Mouse (Mus musculus) intestine, embryonic 14.5 days (tissue): ENCODE measurements around the gene B230104I21Rik. TPM values are rescaled to one million over a fixed set of nuclear protein-coding genes. Genes with fewer than 3 reads are reported as not detected.
A peak's percentile ranks its signal among the peaks of the same experiment; 100 is the strongest.

ENCODE experiments used
- ATAC-seq: fragments of 200-750 bp; cut with Nextera tagmentation; replicated peaks from 2 replicates; pipeline ENCODE4 v1.8.0; 2017; ENCODE audit warnings: low read depth, moderate number of reproducible peaks, moderate TSS enrichment, moderate library complexity; ENCODE audit not compliant: low FRiP score, low TSS enrichment
- DNase-seq: peaks from one replicate; pipeline ENCODE4 v3.0.0-alpha.2; 2018; ENCODE audit warnings: low spot score
- H3K27ac ChIP-seq: fragments of 300-500 bp; sonication (generic); 2 replicates; pipeline ENCODE4 v1.5.1; 2014; ENCODE audit warnings: low read depth, mild to moderate bottlenecking, control low read depth
- H3K27me3 ChIP-seq: fragments of 300-500 bp; sonication (generic); replicated peaks from 2 replicates; pipeline ENCODE4 v1.6.1; 2014; ENCODE audit warnings: low read length, control low read depth; ENCODE audit not compliant: control insufficient read depth, insufficient read depth
- H3K36me3 ChIP-seq: fragments of 300-500 bp; sonication (generic); 2 replicates; pipeline ENCODE4 v1.6.1; 2014; ENCODE audit warnings: low read length, control low read depth; ENCODE audit not compliant: control insufficient read depth, insufficient read depth
- H3K4me1 ChIP-seq: fragments of 300-500 bp; sonication (generic); replicated peaks from 2 replicates; pipeline ENCODE4 v1.6.1; 2014; ENCODE audit warnings: low read length, control low read depth, mixed read lengths; ENCODE audit not compliant: control insufficient read depth, insufficient read depth
- H3K4me2 ChIP-seq: fragments of 300-500 bp; sonication (generic); 2 replicates; pipeline ENCODE4 v1.6.1; 2014; ENCODE audit warnings: low read length
- H3K4me3 ChIP-seq: fragments of 300-500 bp; sonication (generic); 2 replicates; pipeline ENCODE4 v1.5.1; 2014; ENCODE audit warnings: low read depth, low read length, control low read depth, mixed read lengths
- H3K9ac ChIP-seq: fragments of 300-500 bp; sonication (generic); 2 replicates; pipeline ENCODE4 v1.6.1; 2014; ENCODE audit warnings: mild to moderate bottlenecking, low read length
- H3K9me3 ChIP-seq: fragments of 300-500 bp; sonication (generic); 2 replicates; pipeline ENCODE4 v1.6.1; 2016; ENCODE audit warnings: low read length, control low read depth; ENCODE audit not compliant: control insufficient read depth
- WGBS: fragments of 180-500 bp; shearing (Covaris S2); extraction: QIAGEN DNeasy Blood & Tissue Kit; methylation state at CpG from one replicate; pipeline ENCODE4 v1.1.7; 2014; 5-methylcytosine and 5-hydroxymethylcytosine counted together
- polyA plus RNA-seq: library from polyadenylated mRNA; unstranded; fragments of >200 nt; fragmentation: Nextera tagmentation; extraction: Ambion mirVana; gene quantifications from 2 replicates; pipeline ENCODE4 v1.2.1, GENCODE M21; 2014

The B230104I21Rik gene
- polyA plus RNA-seq, 1 experiment from 2014 or later = 0.22 TPM

DNA sequence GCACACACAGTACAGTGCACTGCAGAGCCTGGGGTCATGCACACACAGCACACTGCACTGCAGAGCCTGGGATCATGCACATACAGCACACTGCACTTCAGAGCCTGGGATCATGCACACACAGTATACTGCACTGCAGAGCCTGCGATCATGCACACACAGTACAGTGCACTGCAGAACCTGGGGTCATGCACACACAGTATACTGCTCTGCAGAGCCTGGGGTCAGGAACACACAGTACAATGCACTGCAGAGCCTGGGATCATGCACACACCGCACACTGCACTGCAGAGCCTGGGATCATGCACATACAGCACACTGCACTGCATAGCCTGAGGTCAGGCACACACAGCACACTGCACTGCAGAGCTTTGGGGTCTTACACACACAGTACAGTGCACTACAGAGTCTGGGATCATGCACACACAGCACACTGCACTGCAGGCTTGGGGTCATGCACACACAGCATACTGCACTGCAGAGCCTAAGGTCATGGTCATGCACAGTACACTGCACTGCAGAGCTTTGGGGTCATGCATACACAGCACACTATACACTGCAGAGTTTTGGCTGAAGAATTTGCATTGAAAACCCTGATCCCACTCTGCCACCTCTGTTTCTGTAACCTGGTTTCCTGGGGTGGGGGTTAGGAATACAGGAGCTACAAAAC is 23.6 kb upstream of the B230104I21Rik start:
- ATAC-seq (no peak), DNase-seq (no peak)
- WGBS = 84% methylated on average over 2 of the region's 2 CpGs
- Histone ChIP-seq H3K9me3 (no peaks in the 10 kb centered on the region), H3K4me2 (no peak overlapping the region), H3K27me3 (no peaks in the 10 kb centered on the region), H3K4me3 (no peak overlapping the region), H3K9ac (no peak overlapping the region), H3K36me3 (no peaks in the 10 kb centered on the region), H3K4me1 (no peaks in the 10 kb centered on the region), H3K27ac (no peak overlapping the region)

DNA sequence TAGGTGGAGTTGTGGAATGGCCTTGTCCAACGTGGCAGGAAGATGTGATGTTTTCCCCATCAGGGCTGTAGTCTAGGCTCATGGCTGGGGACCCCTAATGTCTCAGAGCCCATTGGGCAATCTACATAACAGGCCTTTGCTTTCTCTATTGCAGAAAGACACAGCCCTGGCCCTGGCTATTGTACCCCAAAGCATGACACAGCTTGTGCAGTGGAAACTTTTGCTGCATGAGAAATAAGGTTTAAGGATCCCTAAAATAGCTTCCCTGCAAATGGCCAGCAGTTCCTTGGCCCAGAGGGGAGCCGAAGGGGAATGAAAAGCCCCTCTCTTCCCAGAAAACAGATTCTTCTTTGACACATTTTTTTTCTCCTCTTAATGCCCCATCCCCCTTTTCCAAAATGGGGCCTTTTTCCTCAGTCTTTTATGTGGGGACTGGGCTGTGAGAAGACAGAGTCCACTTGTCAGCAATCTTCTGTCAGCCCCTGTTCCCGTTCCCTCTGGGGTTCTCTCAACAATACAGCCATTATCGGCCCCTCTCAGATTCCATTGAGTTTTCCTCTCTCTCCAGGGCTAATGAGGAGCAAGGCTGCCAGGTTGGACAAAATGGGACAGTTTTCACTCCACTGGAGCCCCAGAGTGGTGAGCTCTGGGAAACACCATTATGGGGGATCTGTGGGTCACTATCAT is 22.8 kb upstream of the B230104I21Rik start:
- 65% methylated on average over 4 of the region's 4 CpGs for WGBS
- H3K4me1 ChIP-seq = no peaks in the 10 kb centered on the region
- DNase-seq = no peak
- H3K27ac ChIP-seq = no peak overlapping the region
- no peaks in the 10 kb centered on the region for H3K9me3 ChIP-seq
- no peak overlapping the region for H3K9ac ChIP-seq
- no peak overlapping the region for H3K4me2 ChIP-seq
- H3K36me3 ChIP-seq = no peaks in the 10 kb centered on the region
- ATAC-seq = no peak
- no peak overlapping the region for H3K4me3 ChIP-seq
- H3K27me3 ChIP-seq = no peaks in the 10 kb centered on the region

GRCm38 (mm10) chr4:154313622-154313967 is 22.3 kb upstream of the B230104I21Rik start:
- DNase-seq (no peak), ATAC-seq (no peak)
- Histone ChIP-seq H3K9ac (no peak overlapping the region), H3K36me3 (no peaks in the 10 kb centered on the region), H3K4me1 (no peaks in the 10 kb centered on the region), H3K27ac (no peak overlapping the region), H3K4me3 (no peak overlapping the region), H3K27me3 (no peaks in the 10 kb centered on the region), H3K9me3 (no peaks in the 10 kb centered on the region), H3K4me2 (no peak overlapping the region)
- 83% methylated on average over 11 of the region's 11 CpGs for WGBS

DNA sequence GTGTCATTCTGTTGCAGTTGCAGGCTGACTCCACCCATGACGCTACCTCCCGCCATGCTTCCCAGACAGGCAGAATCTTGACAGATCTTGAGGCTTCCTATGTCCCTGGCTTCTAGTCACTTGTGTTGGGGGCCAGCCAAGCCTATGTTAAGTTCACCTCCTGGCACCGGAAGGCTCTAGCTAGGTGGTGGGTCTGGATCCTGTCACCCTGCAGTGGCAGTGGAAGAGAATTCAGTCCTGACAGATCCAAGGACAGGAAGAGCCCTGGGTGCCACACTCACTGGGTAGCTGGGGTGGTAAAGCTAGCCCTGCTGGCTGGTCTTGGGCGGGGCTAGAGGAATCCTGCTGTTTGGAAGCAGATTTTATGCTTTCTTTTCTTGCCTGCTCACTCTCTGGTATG is 10.5 kb upstream of the B230104I21Rik start:
- no peaks in the 10 kb centered on the region for H3K4me1 ChIP-seq
- WGBS = 59% methylated on average over 4 of the region's 4 CpGs
- DNase-seq (no peak), ATAC-seq (no peak)
- 0 out of 2 replicates have a peak, but pooled peaks cover 1% of the 10 kb centered on the region for H3K36me3 ChIP-seq
- no peak overlapping the region for H3K9ac ChIP-seq
- no peak overlapping the region for H3K4me3 ChIP-seq
- H3K27ac ChIP-seq = no peak overlapping the region
- 0 out of 2 replicates have a peak, but pooled peaks cover 2% of the 10 kb centered on the region for H3K27me3 ChIP-seq
- no peak overlapping the region for H3K4me2 ChIP-seq
- H3K9me3 ChIP-seq = no peaks in the 10 kb centered on the region

DNA sequence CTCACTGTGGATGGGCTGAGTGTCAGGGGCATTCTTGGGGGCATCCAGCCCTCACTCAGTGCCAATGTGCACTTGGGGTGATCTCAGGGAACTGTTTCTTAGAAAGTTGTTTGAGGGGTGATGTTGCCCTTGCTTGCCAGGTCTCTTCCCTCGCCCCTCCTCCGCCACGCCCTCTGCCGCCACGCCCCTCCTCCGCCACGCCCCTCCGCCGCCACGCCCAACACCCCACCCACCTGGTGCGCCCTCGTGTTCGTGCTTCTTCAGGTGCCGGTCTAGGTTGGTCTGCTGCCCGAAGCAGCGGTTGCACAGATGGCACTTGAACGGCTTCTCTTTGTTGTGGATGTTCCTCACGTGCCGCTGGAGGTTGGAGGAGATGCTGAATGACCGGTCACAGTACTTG is 7.5 kb upstream of the B230104I21Rik start:
- no peak for DNase-seq
- H3K9me3 ChIP-seq = no peaks in the 10 kb centered on the region
- H3K27me3 ChIP-seq = 0 out of 2 replicates have a peak, but pooled peaks cover 5% of the 10 kb centered on the region
- no peak overlapping the region for H3K4me3 ChIP-seq
- peaks cover 11% of the 10 kb centered on the region for H3K4me1 ChIP-seq
- H3K9ac ChIP-seq = no peak overlapping the region
- WGBS = 7% methylated on average over 19 of the region's 20 CpGs
- peak; percentile 28; the same call in 1 of the 2 replicates for ATAC-seq
- H3K4me2 ChIP-seq = no peak overlapping the region
- no peaks in the 10 kb centered on the region for H3K36me3 ChIP-seq
- no peak overlapping the region for H3K27ac ChIP-seq

DNA sequence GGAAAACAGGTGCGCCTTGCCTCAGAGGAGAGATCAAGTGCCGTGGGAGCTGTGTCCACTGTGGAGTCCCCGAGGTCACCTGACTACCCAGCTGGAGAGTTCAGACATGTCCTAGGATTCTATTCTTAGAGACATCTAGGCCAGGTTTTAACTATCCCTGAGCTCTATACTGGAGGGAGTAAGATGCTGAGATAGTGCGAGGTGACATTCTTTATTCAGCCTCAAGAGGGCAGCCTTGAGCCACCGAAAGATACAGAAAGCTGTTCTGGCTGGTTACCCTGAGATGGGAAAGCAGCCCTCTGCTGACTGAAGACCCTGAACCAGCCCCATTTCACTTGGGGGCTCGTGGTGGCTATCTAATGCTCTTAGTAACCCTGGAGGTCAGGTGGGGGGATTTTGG is 7.1 kb upstream of the B230104I21Rik start:
- DNase-seq (peak; percentile 93), ATAC-seq (peak; percentile 47; the same call in 1 of the 2 replicates)
- H3K4me3 ChIP-seq = no peak overlapping the region
- H3K27ac ChIP-seq = no peak overlapping the region
- 0 out of 2 replicates have a peak, but pooled peaks cover 6% of the 10 kb centered on the region for H3K27me3 ChIP-seq
- H3K9ac ChIP-seq = no peak overlapping the region
- WGBS = 9% methylated on average over 6 of the region's 6 CpGs
- H3K9me3 ChIP-seq = no peaks in the 10 kb centered on the region
- H3K4me2 ChIP-seq = no peak overlapping the region
- H3K36me3 ChIP-seq = no peaks in the 10 kb centered on the region
- H3K4me1 ChIP-seq = peaks cover 11% of the 10 kb centered on the region

DNA sequence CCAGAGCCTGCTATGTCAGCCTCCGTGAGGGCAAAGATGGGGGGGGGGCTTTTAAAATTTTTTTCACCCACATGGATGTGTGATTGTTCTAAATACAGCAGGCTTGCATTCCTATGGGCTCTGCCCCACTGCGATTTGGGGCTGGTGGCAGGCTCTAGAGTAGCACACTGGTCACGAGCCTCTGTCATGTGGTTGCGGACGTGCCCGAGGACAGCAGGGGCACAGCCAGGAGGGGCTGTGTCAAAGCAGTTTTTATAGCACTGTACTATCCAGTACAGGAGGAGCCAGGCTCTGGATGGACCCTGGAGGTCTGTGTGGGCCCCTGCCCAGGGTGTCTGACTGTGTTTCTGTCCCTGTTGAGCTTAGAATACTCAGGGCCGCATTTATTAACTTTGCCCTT is 5.9 kb upstream of the B230104I21Rik start:
- H3K27ac ChIP-seq = no peak overlapping the region
- 0 out of 2 replicates have a peak, but pooled peaks cover 6% of the 10 kb centered on the region for H3K27me3 ChIP-seq
- ATAC-seq (no peak), DNase-seq (no peak)
- H3K36me3 ChIP-seq = no peaks in the 10 kb centered on the region
- H3K9ac ChIP-seq = no peak overlapping the region
- H3K9me3 ChIP-seq = no peaks in the 10 kb centered on the region
- H3K4me1 ChIP-seq = peaks cover 11% of the 10 kb centered on the region
- WGBS = 87% methylated on average over 7 of the region's 7 CpGs
- no peak overlapping the region for H3K4me2 ChIP-seq
- H3K4me3 ChIP-seq = no peak overlapping the region

DNA sequence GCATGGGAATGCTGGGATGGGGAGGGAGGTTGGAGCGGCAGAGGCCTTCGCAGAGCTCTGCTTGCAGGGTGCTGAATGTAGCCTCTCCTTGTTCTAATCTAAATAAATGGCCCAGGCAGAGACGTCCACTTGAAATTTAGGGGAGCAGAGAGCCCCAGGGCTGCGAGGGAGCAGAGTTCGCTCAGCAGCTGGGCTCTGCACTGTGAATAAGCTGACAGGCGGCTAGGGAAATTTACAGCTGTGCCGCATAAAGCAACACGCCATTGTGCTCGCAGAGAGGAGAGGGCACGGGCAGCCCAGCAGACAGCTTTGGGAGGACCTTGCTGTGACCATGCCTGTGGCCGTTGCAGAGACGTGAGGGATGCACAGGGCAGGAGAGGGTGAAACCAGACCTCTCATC is 4.7 kb upstream of the B230104I21Rik start:
- Histone ChIP-seq H3K4me2 (no peak overlapping the region), H3K36me3 (no peaks in the 10 kb centered on the region), H3K27ac (peak overlapping the region; percentile 14; the same call in 1 of the 2 replicates), H3K9ac (no peak overlapping the region), H3K4me1 (peaks cover 11% of the 10 kb centered on the region), H3K27me3 (0 out of 2 replicates have a peak, but pooled peaks cover 6% of the 10 kb centered on the region), H3K4me3 (no peak overlapping the region), H3K9me3 (no peaks in the 10 kb centered on the region)
- ATAC-seq = no peak
- no peak for DNase-seq
- WGBS = 30% methylated on average over 12 of the region's 12 CpGs
